Mouse (Mus musculus): ENCODE data around the gene Spg7.
"Not testable (repeated sequence)": the region's sequence is repeated elsewhere in the genome, so short reads cannot be mapped to it uniquely, and the experiment has no call there.

Spg7 gene

DNA sequence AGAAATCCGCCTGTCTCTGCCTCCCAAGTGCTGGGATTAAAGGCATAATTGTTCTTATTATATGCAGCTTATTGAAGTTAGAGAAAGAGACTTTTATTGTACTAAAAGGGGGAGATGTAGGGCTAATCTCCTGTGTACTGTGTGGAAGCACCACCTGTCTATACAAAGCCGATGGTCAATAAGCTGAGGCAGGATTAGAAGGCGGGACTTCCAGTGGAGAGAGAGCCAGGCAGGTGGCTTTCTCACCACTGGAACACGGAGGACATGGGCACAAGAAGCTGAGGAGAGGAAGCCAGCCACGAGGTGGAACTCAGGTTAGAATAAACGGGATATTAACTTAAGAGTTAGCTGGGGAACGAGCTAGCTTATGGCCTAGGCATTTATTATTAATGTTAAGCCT is at the start of gene Spg7:
TSS of gene Spg7 (plus strand) at position 222 of the 400 bp plus-strand sequence.
- in situ Hi-C loops (cut with MboI; ENCODE audit: unreplicated experiment in 2 of 2), result no loop called here

- in situ Hi-C loops (cut with MboI; ENCODE audit: unreplicated experiment in 2 of 2), result no loop called here
These were observed 48.3 kb upstream of the Spg7 start for GRCm38 (mm10) chr8:123014429-123014828.

GRCm38 (mm10) chr8:123015074-123015473 is 47.7 kb upstream of the Spg7 start:
- in situ Hi-C loops (cut with MboI; ENCODE audit: unreplicated experiment in 2 of 2), result no loop called here

DNA sequence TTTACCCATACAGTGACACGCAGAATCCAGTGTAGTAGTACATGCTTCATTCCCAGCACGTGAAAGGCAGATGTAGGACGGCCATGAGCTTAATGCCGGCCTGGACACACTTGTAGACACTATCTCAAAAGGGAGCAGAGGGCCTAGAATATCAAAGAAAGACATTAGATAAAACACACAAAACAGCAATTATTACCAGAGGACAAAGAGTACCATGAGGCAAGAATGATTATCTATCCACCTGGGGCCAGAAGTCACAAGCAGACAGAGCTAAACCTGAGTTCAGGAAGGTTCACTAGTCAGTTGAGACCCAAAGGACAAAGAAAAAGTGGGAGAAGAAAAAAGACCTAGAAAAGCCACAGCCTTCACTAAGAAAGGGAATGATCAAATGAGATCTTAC is 45.6 kb upstream of the Spg7 start:
- in situ Hi-C loops (cut with MboI; ENCODE audit: unreplicated experiment in 2 of 2), result no loop called here

DNA sequence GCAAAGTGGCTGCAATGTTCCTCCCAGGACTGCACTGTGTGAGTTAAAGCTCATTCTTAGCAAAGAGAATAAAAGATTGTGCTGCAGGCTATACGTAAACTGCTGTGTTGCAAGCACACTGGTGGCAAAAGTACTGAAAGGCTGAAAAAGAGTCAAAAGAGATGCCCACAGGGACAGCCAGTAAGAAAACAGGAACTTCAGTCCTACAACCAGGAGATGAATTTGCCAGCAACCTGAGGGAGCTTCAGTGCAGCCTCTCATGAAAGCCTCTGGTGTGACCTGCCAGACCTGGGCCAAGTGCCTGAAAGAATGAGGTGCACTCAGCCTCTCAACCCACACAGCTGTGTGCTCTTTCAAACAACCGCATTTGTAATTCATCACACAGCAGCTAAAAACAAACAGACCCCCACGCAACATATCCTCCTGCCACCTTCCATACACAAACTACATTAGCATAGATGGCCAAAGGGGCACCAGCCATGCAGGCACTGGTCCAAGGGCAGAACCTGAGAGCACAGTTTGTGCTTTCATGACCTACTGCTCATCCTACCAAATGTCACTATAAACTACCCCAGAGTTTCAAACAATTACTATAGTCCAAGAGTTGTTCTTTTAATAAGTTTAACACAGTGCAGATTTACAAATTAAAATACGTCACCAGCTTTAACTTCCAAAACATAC is 44.1 kb upstream of the Spg7 start:
- in situ Hi-C loops (cut with MboI; ENCODE audit: unreplicated experiment in 2 of 2), result no loop called here

- in situ Hi-C loops (cut with MboI; ENCODE audit: unreplicated experiment in 2 of 2), result no loop called here
These were observed 42.7 kb upstream of the Spg7 start for GRCm38 (mm10) chr8:123020084-123020483.

GRCm38 (mm10) chr8:123020859-123021258 is 41.9 kb upstream of the Spg7 start:
- in situ Hi-C loops (cut with MboI; ENCODE audit: unreplicated experiment in 2 of 2), result no loop called here

DNA sequence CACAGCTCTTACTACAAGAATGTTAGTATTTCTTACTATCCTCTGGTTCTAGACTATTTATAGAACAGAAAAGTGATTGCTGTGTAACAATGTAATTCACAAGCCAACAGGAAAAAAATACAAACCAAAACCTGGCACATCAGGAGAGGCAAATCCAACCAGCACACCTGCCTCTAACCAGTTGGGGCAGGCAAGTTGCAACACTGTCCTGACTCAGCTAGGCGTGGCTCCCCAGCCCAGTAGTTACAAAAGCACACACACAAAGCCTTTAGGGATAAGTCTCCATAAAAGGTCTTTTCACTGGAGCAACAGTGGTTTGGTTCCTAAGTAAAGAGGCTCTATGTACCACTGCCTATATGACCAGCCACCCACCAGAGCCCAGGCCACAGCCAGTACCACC is 41.5 kb upstream of the Spg7 start:
- in situ Hi-C loops (cut with MboI; ENCODE audit: unreplicated experiment in 2 of 2), result no loop called here

DNA sequence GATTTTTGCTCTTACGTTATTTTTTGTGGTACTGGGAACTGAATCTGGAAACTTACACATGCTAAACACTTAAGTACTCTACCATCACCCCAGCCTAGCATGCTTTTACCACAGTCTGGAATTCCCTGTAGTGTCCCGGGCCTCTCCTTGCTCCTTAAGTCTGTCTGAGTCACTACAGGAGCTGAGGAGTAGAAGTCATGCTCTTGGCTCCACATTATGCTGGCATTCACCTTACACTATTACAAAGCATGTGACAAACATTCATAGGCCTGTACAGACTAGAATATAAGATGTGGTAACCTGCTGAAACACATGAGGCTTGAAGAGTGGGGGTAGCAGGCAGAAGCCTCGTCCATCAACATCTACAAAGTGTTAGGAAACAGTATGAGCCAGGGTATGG is 40.0 kb upstream of the Spg7 start:
- in situ Hi-C loops (cut with MboI; ENCODE audit: unreplicated experiment in 2 of 2), result no loop called here

- in situ Hi-C loops (cut with MboI; ENCODE audit: unreplicated experiment in 2 of 2), result no loop called here
These were observed 38.5 kb upstream of the Spg7 start for GRCm38 (mm10) chr8:123024226-123024625.

DNA sequence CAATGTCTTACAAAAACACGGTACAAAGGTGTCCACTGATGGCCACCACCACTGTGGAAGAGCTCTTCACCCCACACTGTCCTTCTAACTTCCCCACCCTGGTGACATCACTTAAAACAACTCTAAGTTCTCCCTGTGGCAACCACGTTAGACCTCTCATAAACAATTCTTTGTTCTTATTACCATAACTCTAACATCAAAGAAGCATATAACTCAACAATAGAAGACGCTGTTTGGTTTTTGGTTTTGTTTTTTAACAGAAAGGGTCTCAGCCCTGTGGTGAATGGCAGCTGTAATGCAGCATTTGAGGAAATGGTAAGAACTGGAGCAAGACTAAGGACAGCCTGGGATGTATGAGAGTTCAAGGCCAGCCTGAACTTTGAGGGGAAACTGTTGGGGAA is 36.8 kb upstream of the Spg7 start:
- in situ Hi-C loops (cut with MboI; ENCODE audit: unreplicated experiment in 2 of 2), result no loop called here

DNA sequence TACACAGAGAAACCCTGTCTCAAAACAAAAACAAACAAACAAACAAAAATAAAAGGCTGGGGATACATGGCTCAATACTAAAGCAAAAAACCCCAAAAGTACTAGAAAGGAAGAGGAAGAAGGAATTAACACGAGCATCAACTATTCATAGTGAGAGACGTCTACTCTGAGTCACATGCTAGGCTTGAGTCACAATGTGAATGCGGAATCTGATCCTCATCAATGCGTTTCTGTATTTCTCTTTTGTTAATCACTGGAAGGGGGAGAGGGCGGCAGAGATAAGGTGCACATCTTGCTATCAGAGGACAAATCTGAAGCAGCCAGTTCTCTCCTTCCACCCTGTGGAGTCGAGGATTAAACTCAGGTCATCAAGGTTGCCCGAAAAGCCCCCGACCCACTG is 35.0 kb upstream of the Spg7 start:
- in situ Hi-C loops (cut with MboI; ENCODE audit: unreplicated experiment in 2 of 2), result no loop called here

DNA sequence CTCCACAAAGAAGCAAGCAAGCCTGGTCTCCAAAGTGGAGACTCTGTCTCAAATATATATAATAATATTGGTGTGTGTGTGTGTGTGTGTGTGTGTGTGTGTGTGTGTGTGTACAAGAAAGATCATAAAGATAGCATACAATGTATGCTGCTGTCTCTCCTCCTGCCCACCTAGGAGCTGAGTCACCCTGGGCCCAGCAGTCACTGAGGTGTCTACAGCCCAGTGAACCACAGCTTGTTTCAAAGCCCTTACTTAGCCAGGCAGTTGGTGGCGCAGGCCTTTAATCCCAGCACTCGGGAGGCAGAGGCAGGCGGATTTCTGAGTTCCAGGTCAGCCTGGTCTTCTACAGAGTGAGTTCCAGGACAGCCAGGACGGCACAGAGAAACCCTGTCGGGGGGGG is 32.7 kb upstream of the Spg7 start:
- in situ Hi-C loops (cut with MboI; ENCODE audit: unreplicated experiment in 2 of 2), result not testable (repeated sequence)

DNA sequence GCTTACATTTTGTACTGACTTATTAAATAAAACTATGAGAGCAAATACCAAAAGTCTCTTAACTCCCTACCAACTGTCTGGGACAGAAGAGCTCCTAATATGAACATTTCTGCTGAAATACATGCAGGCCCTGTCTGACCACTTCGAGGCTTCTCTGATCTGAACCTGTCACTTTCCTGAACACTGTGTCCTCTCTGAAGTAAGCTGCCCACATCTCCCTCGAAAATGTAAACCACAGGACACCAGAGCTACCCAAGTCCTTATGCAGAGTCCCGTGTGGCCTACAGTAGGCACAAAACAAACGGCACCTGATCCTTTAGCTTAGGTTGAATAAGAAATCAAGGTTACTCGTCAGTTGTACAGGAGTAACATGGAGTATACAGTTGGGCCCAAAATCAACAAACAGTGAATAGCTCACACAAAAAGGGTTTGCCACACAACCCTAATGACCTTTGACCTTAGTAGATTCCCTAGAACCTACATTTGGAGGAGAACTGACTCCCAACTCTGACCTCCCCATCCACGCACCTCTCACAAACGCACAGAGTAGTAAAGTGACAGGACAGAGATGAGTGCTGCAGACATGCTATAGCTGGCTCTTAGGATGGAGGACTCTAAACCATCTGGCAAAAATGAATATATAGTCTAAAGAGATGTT is 31.3 kb upstream of the Spg7 start:
- in situ Hi-C loops (cut with MboI; ENCODE audit: unreplicated experiment in 2 of 2), result no loop called here

GRCm38 (mm10) chr8:123032730-123033129 is 30.0 kb upstream of the Spg7 start:
- in situ Hi-C loops (cut with MboI; ENCODE audit: unreplicated experiment in 2 of 2), result no loop called here

- in situ Hi-C loops (cut with MboI; ENCODE audit: unreplicated experiment in 2 of 2), result no loop called here
These were observed 29.3 kb upstream of the Spg7 start for GRCm38 (mm10) chr8:123033431-123033830.

GRCm38 (mm10) chr8:123034171-123034570 is 28.6 kb upstream of the Spg7 start:
- in situ Hi-C loops (cut with MboI; ENCODE audit: unreplicated experiment in 2 of 2), result no loop called here

- in situ Hi-C loops (cut with MboI; ENCODE audit: unreplicated experiment in 2 of 2), result loop anchor here (5.0 kb wide), 2 partner anchors 40 to 95 kb away; no protein-coding TSS in a partner anchor
These were observed 25.8 kb upstream of the Spg7 start for GRCm38 (mm10) chr8:123036956-123037355.

GRCm38 (mm10) chr8:123037487-123037886 is 25.3 kb upstream of the Spg7 start:
- in situ Hi-C loops (cut with MboI; ENCODE audit: unreplicated experiment in 2 of 2), result loop anchor here (5.0 kb wide), 2 partner anchors 40 to 95 kb away; no protein-coding TSS in a partner anchor

- in situ Hi-C loops (cut with MboI; ENCODE audit: unreplicated experiment in 2 of 2), result loop anchor here (5.0 kb wide), 2 partner anchors 41 to 96 kb away; no protein-coding TSS in a partner anchor
These were observed 24.4 kb upstream of the Spg7 start for GRCm38 (mm10) chr8:123038351-123038750.

GRCm38 (mm10) chr8:123039376-123040109 is 23.2 kb upstream of the Spg7 start:
- in situ Hi-C loops (cut with MboI; ENCODE audit: unreplicated experiment in 2 of 2), result loop anchor here (5.0 kb wide), 2 partner anchors 42 to 97 kb away; no protein-coding TSS in a partner anchor
